Mouse (Mus musculus) heart, embryonic 13.5 days (tissue): ENCODE measurements at regions not wholly inside any gene's neighbourhood (a gene's known extent, or its start where the extent isn't known, plus 50 kb on each side); places are given as distances from the start of the nearest gene placed in this dataset.
"Not testable (repeated sequence)": the region's sequence is repeated elsewhere in the genome, so short reads cannot be mapped to it uniquely, and the experiment has no call there.

ENCODE experiments used
- ATAC-seq: fragments of 200-750 bp; cut with Nextera tagmentation; 2 replicates; pipeline ENCODE4 v1.8.0; 2017; ENCODE audit warnings: moderate TSS enrichment; ENCODE audit not compliant: insufficient number of reproducible peaks, low FRiP score, low TSS enrichment; ENCODE audit errors: extremely low read depth
- H3K27ac ChIP-seq: fragments of 300-500 bp; sonication (generic); replicated peaks from 2 replicates; pipeline ENCODE4 v1.5.1; 2015; ENCODE audit warnings: moderate library complexity, mild to moderate bottlenecking, inconsistent platforms
- H3K27me3 ChIP-seq: fragments of 300-500 bp; sonication (generic); replicated peaks from 2 replicates; pipeline ENCODE4 v1.6.1; 2015; ENCODE audit warnings: mild to moderate bottlenecking, inconsistent platforms
- H3K36me3 ChIP-seq: fragments of 300-500 bp; sonication (generic); 2 replicates; pipeline ENCODE4 v1.6.1; 2015; ENCODE audit warnings: mild to moderate bottlenecking, inconsistent platforms
- H3K4me1 ChIP-seq: fragments of 300-500 bp; sonication (generic); 2 replicates; pipeline ENCODE4 v1.6.1; 2015; ENCODE audit warnings: inconsistent platforms
- H3K4me2 ChIP-seq: fragments of 300-500 bp; sonication (generic); 2 replicates; pipeline ENCODE4 v1.6.1; 2015; ENCODE audit warnings: inconsistent platforms, mild to moderate bottlenecking, moderate library complexity
- H3K4me3 ChIP-seq: fragments of 300-500 bp; sonication (generic); 2 replicates; pipeline ENCODE4 v1.5.1; 2015; ENCODE audit warnings: moderate library complexity, mild to moderate bottlenecking, inconsistent platforms
- H3K9ac ChIP-seq: fragments of 300-500 bp; sonication (generic); 2 replicates; pipeline ENCODE4 v1.6.1; 2015; ENCODE audit warnings: inconsistent platforms, mild to moderate bottlenecking, moderate library complexity
- H3K9me3 ChIP-seq: fragments of 300-500 bp; sonication (generic); 2 replicates; pipeline ENCODE4 v1.6.1; 2016; ENCODE audit warnings: inconsistent platforms
- WGBS: fragments of 180-500 bp; shearing (Covaris S2); methylation state at CpG from one replicate; pipeline ENCODE4 v1.1.7; 2015; ENCODE audit warnings: mixed read lengths; 5-methylcytosine and 5-hydroxymethylcytosine counted together

DNA sequence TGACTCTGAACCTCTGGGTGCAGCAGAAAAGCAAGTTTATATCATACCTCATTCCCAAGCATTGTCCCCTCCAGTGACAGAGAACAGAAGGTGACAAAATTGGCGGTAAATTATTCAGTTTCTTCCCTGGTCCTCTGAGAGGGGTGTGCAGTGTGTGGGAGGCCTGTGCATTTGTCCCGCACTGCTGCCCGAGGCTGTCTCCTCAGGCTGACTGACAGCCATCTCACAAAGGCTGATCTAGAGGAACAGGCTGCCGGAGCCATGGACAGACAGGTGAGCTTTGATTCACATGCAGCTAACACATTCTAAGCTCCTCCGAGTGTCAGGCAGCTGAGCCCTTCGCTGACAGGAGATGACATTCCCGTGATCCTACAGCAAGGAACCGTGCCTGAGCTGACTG is 299.9 kb upstream of the Cdh4 start:
- Histone ChIP-seq H3K27ac (no peak overlapping the region), H3K4me1 (no peaks in the 10 kb centered on the region), H3K36me3 (no peaks in the 10 kb centered on the region), H3K9ac (no peak overlapping the region), H3K4me3 (no peak overlapping the region), H3K27me3 (no peaks in the 10 kb centered on the region), H3K9me3 (0 out of 2 replicates have a peak, but pooled peaks cover 2% of the 10 kb centered on the region), H3K4me2 (no peak overlapping the region)
- 60% methylated on average over 8 of the region's 8 CpGs for WGBS
- ATAC-seq, result no peak

DNA sequence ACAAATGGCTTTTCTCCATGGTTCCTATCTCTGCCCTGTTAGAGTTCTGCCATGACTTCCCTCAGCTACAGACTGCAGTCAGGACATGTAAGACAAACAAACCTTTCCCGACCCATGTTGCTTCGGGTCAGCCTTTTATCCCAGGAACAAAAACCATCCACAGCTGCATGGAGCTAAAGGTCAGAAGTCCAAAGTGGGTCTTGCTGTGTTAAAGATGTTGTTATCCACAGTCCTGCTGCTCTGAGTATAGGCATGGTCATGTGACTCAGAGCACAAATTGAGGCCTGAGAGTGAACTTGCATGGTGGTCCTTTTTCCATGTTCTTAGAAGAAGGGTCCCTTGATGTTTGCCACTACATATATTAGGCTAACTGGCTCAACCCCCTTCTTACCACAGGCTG is 296.5 kb upstream of the Cdh4 start:
- Histone ChIP-seq H3K4me2 (no peak overlapping the region), H3K4me1 (no peaks in the 10 kb centered on the region), H3K36me3 (no peaks in the 10 kb centered on the region), H3K9ac (no peak overlapping the region), H3K9me3 (no peaks in the 10 kb centered on the region), H3K27me3 (no peaks in the 10 kb centered on the region), H3K4me3 (no peak overlapping the region), H3K27ac (no peak overlapping the region)
- no peak for ATAC-seq
- 55% methylated on average over 2 of the region's 2 CpGs for WGBS

DNA sequence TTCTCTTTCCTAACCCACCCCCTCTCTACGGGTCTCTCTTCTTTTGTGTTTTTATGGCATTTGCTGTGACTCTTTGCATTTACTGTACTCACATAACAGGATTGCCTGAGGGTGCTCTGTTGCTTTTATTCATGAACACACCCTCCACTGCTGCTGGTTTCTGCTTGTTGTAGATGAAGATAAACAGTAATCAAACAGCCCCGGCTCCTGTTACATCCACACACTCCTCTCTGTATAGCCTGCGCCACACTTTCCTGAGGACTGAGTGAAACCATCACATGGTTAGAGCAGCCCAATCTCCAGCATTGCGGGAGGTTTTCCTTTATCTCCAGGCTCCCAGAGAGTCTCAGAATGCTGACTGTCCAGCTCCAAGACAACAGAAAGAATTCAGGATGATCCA is 296.0 kb upstream of the Cdh4 start:
- WGBS, result 38% methylated on average over 4 of the region's 4 CpGs
- H3K36me3 ChIP-seq, result no peaks in the 10 kb centered on the region
- no peak overlapping the region for H3K4me2 ChIP-seq
- ATAC-seq, result no peak
- H3K27ac ChIP-seq, result no peak overlapping the region
- no peaks in the 10 kb centered on the region for H3K27me3 ChIP-seq
- no peak overlapping the region for H3K4me3 ChIP-seq
- no peaks in the 10 kb centered on the region for H3K4me1 ChIP-seq
- no peaks in the 10 kb centered on the region for H3K9me3 ChIP-seq
- no peak overlapping the region for H3K9ac ChIP-seq

DNA sequence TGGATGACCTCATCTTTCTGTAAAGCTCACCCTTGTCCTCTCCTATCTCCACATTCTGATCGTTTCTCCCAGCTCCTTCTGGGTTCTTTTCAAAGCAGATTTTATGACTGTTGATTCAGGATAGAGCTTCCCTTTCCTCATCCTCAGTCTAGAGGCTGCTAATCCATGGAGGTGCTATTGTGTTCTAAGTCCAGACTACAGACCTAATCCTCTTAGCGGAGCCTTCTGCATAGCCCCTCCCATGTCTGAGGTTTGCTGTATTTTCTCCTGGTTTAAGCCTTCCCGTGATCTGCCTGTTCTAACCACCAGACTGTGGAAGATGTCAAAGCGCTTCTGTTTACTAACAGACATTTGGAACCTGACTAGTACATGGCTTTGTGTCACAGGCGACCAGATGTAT is 294.0 kb upstream of the Cdh4 start:
- Histone ChIP-seq H3K4me1 (no peaks in the 10 kb centered on the region), H3K9me3 (no peaks in the 10 kb centered on the region), H3K36me3 (no peaks in the 10 kb centered on the region), H3K4me3 (no peak overlapping the region), H3K27me3 (no peaks in the 10 kb centered on the region), H3K9ac (no peak overlapping the region), H3K27ac (no peak overlapping the region), H3K4me2 (no peak overlapping the region)
- no peak for ATAC-seq
- WGBS, result 55% methylated on average over 5 of the region's 5 CpGs

- Histone ChIP-seq H3K27me3 (no peaks in the 10 kb centered on the region), H3K36me3 (no peaks in the 10 kb centered on the region), H3K9ac (no peak overlapping the region), H3K27ac (no peak overlapping the region), H3K4me2 (no peak overlapping the region), H3K4me3 (no peak overlapping the region), H3K9me3 (no peaks in the 10 kb centered on the region), H3K4me1 (no peaks in the 10 kb centered on the region)
- 55% methylated on average over 4 of the region's 4 CpGs for WGBS
- ATAC-seq, result no peak
These were observed 293.6 kb upstream of the Cdh4 start for GRCm38 (mm10) chr2:179148667-179149066.

DNA sequence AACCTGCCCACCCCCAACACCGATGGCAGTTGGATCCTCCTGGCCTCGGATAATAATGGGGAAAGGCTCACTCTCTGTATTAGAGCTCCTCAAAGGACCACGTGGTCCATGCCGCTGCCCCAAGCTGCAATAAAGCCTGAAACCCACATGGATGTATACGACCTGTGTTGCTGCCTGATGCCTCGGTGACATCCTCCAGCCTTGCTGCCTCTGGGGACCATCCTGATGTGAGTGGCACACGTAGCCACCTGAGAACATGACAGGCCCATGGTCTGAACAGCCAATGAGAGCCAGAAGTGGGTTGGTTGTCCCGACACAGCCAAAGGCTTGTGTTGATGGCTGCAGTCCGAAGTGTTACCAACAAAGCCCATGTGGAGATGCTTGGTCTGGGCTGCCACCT is 283.4 kb upstream of the Cdh4 start:
- Histone ChIP-seq H3K9ac (no peak overlapping the region), H3K4me3 (no peak overlapping the region), H3K4me1 (no peaks in the 10 kb centered on the region), H3K4me2 (no peak overlapping the region), H3K36me3 (no peaks in the 10 kb centered on the region), H3K27me3 (no peaks in the 10 kb centered on the region), H3K9me3 (no peaks in the 10 kb centered on the region), H3K27ac (no peak overlapping the region)
- ATAC-seq, result no peak
- WGBS, result 76% methylated on average over 9 of the region's 9 CpGs

DNA sequence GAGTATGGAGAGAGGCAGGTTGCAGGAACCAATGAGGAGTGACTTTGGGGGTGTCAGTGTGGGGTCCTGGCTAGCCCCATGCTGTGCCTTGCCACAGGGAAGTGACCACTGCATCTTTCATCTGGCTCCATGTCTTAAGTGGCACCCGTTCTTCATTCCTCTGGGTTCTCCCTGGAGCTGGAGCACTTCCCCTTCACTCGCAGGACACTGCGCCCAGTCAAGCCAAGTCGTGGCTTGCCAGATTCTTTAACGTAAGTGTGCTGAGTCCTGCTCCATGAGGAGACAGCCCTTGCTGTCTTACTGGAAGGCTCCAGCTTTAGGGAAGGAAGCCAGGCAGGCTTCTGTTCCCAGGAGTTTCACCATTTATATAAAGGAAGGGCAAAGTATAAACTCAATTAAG is 279.1 kb upstream of the Cdh4 start:
- whole genome bisulfite sequencing, result 76% methylated on average over 5 of the region's 5 CpGs
- Histone ChIP-seq H3K9ac (no peak overlapping the region), H3K9me3 (no peaks in the 10 kb centered on the region), H3K27me3 (no peaks in the 10 kb centered on the region), H3K27ac (no peak overlapping the region), H3K36me3 (no peaks in the 10 kb centered on the region), H3K4me1 (no peaks in the 10 kb centered on the region), H3K4me2 (no peak overlapping the region), H3K4me3 (no peak overlapping the region)
- ATAC-seq, result no peak

- H3K36me3 ChIP-seq, result no peaks in the 10 kb centered on the region
- no peak overlapping the region for H3K9ac ChIP-seq
- 3% methylated on average over 6 of the region's 6 CpGs for WGBS
- no peaks in the 10 kb centered on the region for H3K9me3 ChIP-seq
- no peak overlapping the region for H3K4me2 ChIP-seq
- H3K4me3 ChIP-seq, result no peak overlapping the region
- H3K27me3 ChIP-seq, result peaks cover 5% of the 10 kb centered on the region; the same call in 1 of the 2 replicates
- H3K4me1 ChIP-seq, result no peaks in the 10 kb centered on the region; the same call in 1 of the 2 replicates
- no peak overlapping the region for H3K27ac ChIP-seq
- ATAC-seq, result no peak
These were observed 272.1 kb upstream of the Cdh4 start for GRCm38 (mm10) chr2:179170157-179170556.

DNA sequence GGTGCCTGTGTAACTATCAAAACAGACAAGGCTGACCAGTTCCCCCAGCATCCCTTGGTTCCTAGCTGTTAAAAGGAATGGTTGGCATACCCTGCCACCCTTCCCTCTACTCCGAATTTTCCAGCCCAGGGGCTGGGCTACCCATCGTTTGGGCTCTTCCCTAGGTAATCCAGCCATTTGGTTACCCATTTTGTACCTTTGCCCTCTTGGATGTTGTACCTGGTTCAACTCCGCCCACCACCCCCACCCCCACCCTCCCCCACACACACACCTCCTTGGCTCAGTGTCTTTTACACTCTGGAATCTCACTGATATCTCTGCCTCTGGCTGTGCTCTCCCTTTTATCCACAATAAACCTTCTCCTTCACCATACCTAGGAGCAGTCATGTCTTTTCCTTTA is 271.6 kb upstream of the Cdh4 start:
- no peaks in the 10 kb centered on the region for H3K36me3 ChIP-seq
- no peaks in the 10 kb centered on the region for H3K9me3 ChIP-seq
- H3K4me3 ChIP-seq, result no peak overlapping the region
- no peak for ATAC-seq
- H3K27me3 ChIP-seq, result peaks cover 5% of the 10 kb centered on the region; the same call in 1 of the 2 replicates
- no peak overlapping the region for H3K9ac ChIP-seq
- 10% methylated on average over 3 of the region's 3 CpGs for WGBS
- H3K4me1 ChIP-seq, result no peaks in the 10 kb centered on the region; the same call in 1 of the 2 replicates
- no peak overlapping the region for H3K27ac ChIP-seq
- no peak overlapping the region for H3K4me2 ChIP-seq

GRCm38 (mm10) chr2:179176835-179177530 is 265.2 kb upstream of the Cdh4 start:
- WGBS, result 5% methylated on average over 26 of the region's 35 CpGs
- not testable (repeated sequence) for H3K27ac ChIP-seq, H3K4me1 ChIP-seq, ATAC-seq, H3K36me3 ChIP-seq, H3K9ac ChIP-seq, H3K9me3 ChIP-seq
- peaks cover 23% of the 10 kb centered on the region for H3K27me3 ChIP-seq
- peak overlapping the region; percentile 31 for H3K4me3 ChIP-seq
- H3K4me2 ChIP-seq, result peak overlapping the region; percentile 56

DNA sequence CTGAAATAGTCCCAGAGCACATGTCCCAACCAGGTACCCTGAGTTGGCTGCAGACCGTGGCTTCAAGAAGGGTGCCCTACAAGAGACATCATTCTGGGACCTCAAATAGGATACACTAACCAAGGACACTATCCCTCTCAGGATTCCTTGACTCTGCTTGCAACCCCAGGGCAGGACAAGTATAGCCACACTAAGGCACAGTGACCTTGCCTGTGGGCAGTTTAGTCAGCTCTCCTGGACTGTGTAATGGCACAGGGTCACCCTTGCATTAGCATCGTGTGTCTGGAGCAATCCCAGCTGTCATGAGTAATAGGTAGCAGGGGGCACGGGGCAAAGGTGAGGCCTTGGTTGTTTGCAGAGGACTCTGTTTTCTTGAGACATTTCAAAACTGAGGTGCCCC is 260.9 kb upstream of the Cdh4 start:
- H3K27ac ChIP-seq, result no peak overlapping the region
- no peak for ATAC-seq
- 63% methylated on average over 3 of the region's 3 CpGs for WGBS

DNA sequence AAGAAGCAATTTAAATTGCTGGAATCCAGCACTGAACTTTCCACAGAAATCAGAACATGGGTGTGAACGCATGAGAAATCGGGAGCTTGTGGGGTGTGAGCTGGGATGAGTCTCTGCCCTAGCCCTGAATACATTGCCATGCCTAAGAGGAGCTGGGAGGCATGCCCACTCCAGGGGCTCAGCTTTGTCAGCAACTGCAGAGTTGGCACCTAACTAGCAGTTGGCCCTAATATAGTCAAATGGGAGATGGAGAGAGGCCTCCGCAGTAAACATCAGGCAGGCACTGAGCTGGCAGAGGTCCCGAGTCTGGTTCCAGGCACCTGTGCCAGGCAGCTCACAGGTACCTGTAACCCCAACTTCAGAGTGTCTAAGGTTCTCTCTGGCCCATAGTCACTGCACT is 260.1 kb upstream of the Cdh4 start:
- no peak overlapping the region for H3K4me3 ChIP-seq
- H3K9ac ChIP-seq, result no peak overlapping the region
- no peaks in the 10 kb centered on the region for H3K9me3 ChIP-seq
- H3K36me3 ChIP-seq, result no peaks in the 10 kb centered on the region
- H3K4me1 ChIP-seq, result no peaks in the 10 kb centered on the region
- no peak overlapping the region for H3K4me2 ChIP-seq
- ATAC-seq, result no peak
- 78% methylated on average over 4 of the region's 4 CpGs for WGBS
- peaks cover 11% of the 10 kb centered on the region for H3K27me3 ChIP-seq
- no peak overlapping the region for H3K27ac ChIP-seq

More for the DNA sequence above, 260.9 kb upstream of the Cdh4 start:
- no peaks in the 10 kb centered on the region for H3K4me1 ChIP-seq
- peaks cover 19% of the 10 kb centered on the region for H3K27me3 ChIP-seq
- H3K4me3 ChIP-seq, result no peak overlapping the region
- no peak overlapping the region for H3K9ac ChIP-seq
- no peaks in the 10 kb centered on the region for H3K36me3 ChIP-seq
- no peak overlapping the region for H3K4me2 ChIP-seq
- H3K9me3 ChIP-seq, result no peaks in the 10 kb centered on the region
